In genomic region chr1:91144813-91145212, GRCm38 (mm10) we compare ENCODE assay signal across 13 mouse cellular contexts. TPM values are rescaled to one million over a fixed set of nuclear protein-coding genes. Genes with fewer than 3 reads are reported as not detected.
DNase-seq lines count a peak whose midpoint lies in the region; ATAC-seq lines count a peak whose summit lies in the region.
"Had no signal": no experiment of that assay in that cellular context is flagged by ENCODE, and none has a peak within 500 bp of the region (broad histone marks: within the 10 kb centered on the region; RNA-seq: fewer than 3 reads in every experiment).

Rbm44 (plus strand) TSS chr1:91145089.

- peak; percentile 3 for DNase-seq in lung, postnatal 36 days
- no peak for DNase-seq in lung, postnatal 25 days (ENCODE audit: low spot score)
- peak; percentile 75 for DNase-seq in ZHBTc4 (ENCODE audit: low read depth, low spot score)
- peak; percentile 39 for DNase-seq in naive thymus-derived CD4-positive, alpha-beta T cell, adult 2 months (ENCODE audit: low read depth)
- DNase-seq in gastrocnemius, postnatal 10 days = no peak
- DNase-seq in left cerebral cortex, adult 9 months (ENCODE audit: low spot score in 2 of 2) = no peak
- DNase-seq: cerebellum, adult 9-11 months; right cerebral cortex, postnatal 4 days had no signal

- H3K36me3 ChIP-seq in kidney, embryonic 15.5 days = no peaks in the 10 kb centered on the region
- H3K36me3 ChIP-seq: intestine, embryonic 15.5 days; midbrain, embryonic 12.5 days had no signal

- no peak within 1 kb of the TSS for H3K4me3 ChIP-seq in kidney, embryonic 15.5 days (replicated peaks)
- H3K4me3 ChIP-seq: forebrain, embryonic 13.5 days; intestine, embryonic 15.5 days; midbrain, embryonic 12.5 days had no signal

- no peaks in the 10 kb centered on the region for H3K4me1 ChIP-seq in kidney, embryonic 15.5 days
- H3K4me1 ChIP-seq: forebrain, embryonic 13.5 days; intestine, embryonic 15.5 days; midbrain, embryonic 12.5 days had no signal

- H3K9me3 ChIP-seq in kidney, embryonic 15.5 days (replicated peaks) = no peaks in the 10 kb centered on the region
- H3K9me3 ChIP-seq: forebrain, embryonic 13.5 days; intestine, embryonic 15.5 days; midbrain, embryonic 12.5 days had no signal

- 72% methylated on average over 20 of the region's 20 CpGs for WGBS in kidney, embryonic 15.5 days

- H3K27me3 ChIP-seq in kidney, embryonic 15.5 days = no peaks in the 10 kb centered on the region
- H3K27me3 ChIP-seq: forebrain, embryonic 13.5 days; intestine, embryonic 15.5 days; midbrain, embryonic 12.5 days had no signal

- H3K27ac ChIP-seq in kidney, embryonic 15.5 days = no peak within 1 kb of the TSS
- H3K27ac ChIP-seq: forebrain, embryonic 13.5 days; intestine, embryonic 15.5 days; midbrain, embryonic 12.5 days had no signal

- peak; percentile 94 for ATAC-seq in erythroid progenitor cell, adult 5-6 weeks (replicated peaks; ENCODE audit: low FRiP score, poor library complexity, severe bottlenecking)
- no peak for ATAC-seq in kidney, embryonic 15.5 days (replicated peaks; ENCODE audit: low FRiP score)
- ATAC-seq: forebrain, embryonic 13.5 days; intestine, embryonic 15.5 days had no signal

- no peak within 1 kb of the TSS for H3K4me2 ChIP-seq in kidney, embryonic 15.5 days
- H3K4me2 ChIP-seq: forebrain, embryonic 13.5 days; intestine, embryonic 15.5 days; midbrain, embryonic 12.5 days had no signal

- no peak within 1 kb of the TSS for H3K9ac ChIP-seq in kidney, embryonic 15.5 days
- H3K9ac ChIP-seq: forebrain, embryonic 13.5 days; intestine, embryonic 15.5 days; midbrain, embryonic 12.5 days had no signal

RNA-seq across cellular contexts. Expression of gene Rbm44, which starts in this region (rescaled TPM):
- 29.3 and 31.4 TPM in 2 replicates for total RNA-seq in erythroid progenitor cell, adult 5-6 weeks (2015; ENCODE audit: low replicate concordance)
- 34.1 and 71.5 TPM in 2 replicates for total RNA-seq in erythroid progenitor cell, adult 5-6 weeks (2017; ENCODE audit: low replicate concordance)
- 0.61 and 1.5 TPM in 2 replicates for polyA plus RNA-seq in kidney, embryonic 15.5 days (2015; fragmentation: Nextera tagmentation; extraction: Ambion mirVana)
- total RNA-seq in gastrocnemius, postnatal 10 days (2021) = under 1 TPM in 1 of 2 experiments, not detected in 1; 0.16 TPM

Comparison
In these comparisons a context has a peak if more than half of its experiments do, and no peak if none do; other contexts are left out.
1. RNA of gene Rbm44 (total RNA-seq): 29.3 to 71.5 TPM in erythroid progenitor cell, adult 5-6 weeks; 0.16 TPM in gastrocnemius, postnatal 10 days; every median in the first group is over 10 times any median in the second.
2. DNase-seq: peak in lung, postnatal 36 days (single experiment), ZHBTc4 (single experiment) and naive thymus-derived CD4-positive, alpha-beta T cell, adult 2 months (single experiment); none in lung, postnatal 25 days (single experiment), gastrocnemius, postnatal 10 days (single experiment) and left cerebral cortex, adult 9 months (0 of 2).